Mouse (Mus musculus) CD4-positive helper T cell, adult 2 months (primary cell): ENCODE measurements around the gene Celf2.
A peak's percentile ranks its signal among the peaks of the same experiment; 100 is the strongest.

Source experiments
- DNase-seq: peaks from one replicate; pipeline ENCODE4 v3.0.0-alpha.2; 2012; ENCODE audit warnings: low read depth, missing footprints, low spot score

The Celf2 gene

GRCm38 (mm10) chr2:6696326-6696725, 813.0 kb downstream of the Celf2 start:
- DNase-seq = no peak

GRCm38 (mm10) chr2:6695353-6695951, 813.9 kb downstream of the Celf2 start:
- DNase-seq = no peak

- no peak for DNase-seq
Observed at GRCm38 (mm10) chr2:6689689-6690088, 819.7 kb downstream of the Celf2 start.

- DNase-seq = no peak
Observed at GRCm38 (mm10) chr2:6678231-6678630, 831.1 kb downstream of the Celf2 start.

- DNase-seq = no peak
Observed at GRCm38 (mm10) chr2:6677457-6677856, 831.9 kb downstream of the Celf2 start.

GRCm38 (mm10) chr2:6674401-6674800, 835.0 kb downstream of the Celf2 start:
- DNase-seq = no peak

- DNase-seq = no peak
Observed at GRCm38 (mm10) chr2:6673418-6673817, 835.9 kb downstream of the Celf2 start.

- no peak for DNase-seq
Observed at GRCm38 (mm10) chr2:6667611-6668010, 841.8 kb downstream of the Celf2 start.

GRCm38 (mm10) chr2:6659834-6660233, 849.5 kb downstream of the Celf2 start:
- no peak for DNase-seq

- DNase-seq = no peak
Observed at GRCm38 (mm10) chr2:6653719-6654118, 855.6 kb downstream of the Celf2 start.

GRCm38 (mm10) chr2:6651697-6652096, 857.7 kb downstream of the Celf2 start:
- DNase-seq = no peak

- no peak for DNase-seq
Observed at GRCm38 (mm10) chr2:6648877-6649276, 860.5 kb downstream of the Celf2 start.

- DNase-seq = no peak
Observed at GRCm38 (mm10) chr2:6647028-6647427, 862.3 kb downstream of the Celf2 start.

GRCm38 (mm10) chr2:6646325-6646724, 863.0 kb downstream of the Celf2 start:
- no peak for DNase-seq

GRCm38 (mm10) chr2:6642222-6642850, 867.0 kb downstream of the Celf2 start:
- no peak for DNase-seq

- no peak for DNase-seq
Observed at GRCm38 (mm10) chr2:6639370-6639769, 870.0 kb downstream of the Celf2 start.

GRCm38 (mm10) chr2:6637147-6637546, 872.2 kb downstream of the Celf2 start:
- DNase-seq = no peak

GRCm38 (mm10) chr2:6634899-6635298, 874.5 kb downstream of the Celf2 start:
- DNase-seq = no peak

GRCm38 (mm10) chr2:6633115-6633514, 876.2 kb downstream of the Celf2 start:
- no peak for DNase-seq

GRCm38 (mm10) chr2:6623802-6624201, 885.6 kb downstream of the Celf2 start:
- DNase-seq = no peak

GRCm38 (mm10) chr2:6622082-6622481, 887.3 kb downstream of the Celf2 start:
- peak; percentile 87 for DNase-seq

- no peak for DNase-seq
Observed at GRCm38 (mm10) chr2:6618856-6619255, 890.5 kb downstream of the Celf2 start.

- DNase-seq = no peak
Observed at GRCm38 (mm10) chr2:6618450-6618849, 890.9 kb downstream of the Celf2 start.

GRCm38 (mm10) chr2:6604347-6604746, 905.0 kb downstream of the Celf2 start:
- no peak for DNase-seq
